Mouse (Mus musculus) forebrain, embryonic 12.5 days (tissue): ENCODE measurements around the gene Kcnip2. TPM values are rescaled to one million over a fixed set of nuclear protein-coding genes. Genes with fewer than 3 reads are reported as not detected.
"Not testable (repeated sequence)": the region's sequence is repeated elsewhere in the genome, so short reads cannot be mapped to it uniquely, and the experiment has no call there.

Source experiments
- ATAC-seq: fragments of 200-750 bp; cut with Nextera tagmentation; 2 replicates; pipeline ENCODE4 v1.8.0; 2017; ENCODE audit warnings: moderate TSS enrichment; ENCODE audit not compliant: low FRiP score
- H3K27ac ChIP-seq: fragments of 300-500 bp; sonication (generic); 2 replicates; pipeline ENCODE4 v1.5.1; 2016; ENCODE audit warnings: mild to moderate bottlenecking
- H3K27me3 ChIP-seq: fragments of 300-500 bp; sonication (generic); 2 replicates; pipeline ENCODE4 v1.6.1; 2016; ENCODE audit warnings: mild to moderate bottlenecking
- H3K36me3 ChIP-seq: fragments of 300-500 bp; sonication (generic); replicated peaks from 2 replicates; pipeline ENCODE4 v1.6.1; 2016; ENCODE audit warnings: mild to moderate bottlenecking
- H3K4me1 ChIP-seq: fragments of 300-500 bp; sonication (generic); 2 replicates; pipeline ENCODE4 v1.6.1; 2016
- H3K4me2 ChIP-seq: fragments of 300-500 bp; sonication (generic); 2 replicates; pipeline ENCODE4 v1.6.1; 2016; ENCODE audit warnings: mild to moderate bottlenecking, moderate library complexity
- H3K4me3 ChIP-seq: fragments of 300-500 bp; sonication (generic); replicated peaks from 2 replicates; pipeline ENCODE4 v1.5.1; 2016; ENCODE audit warnings: mild to moderate bottlenecking
- H3K9ac ChIP-seq: fragments of 300-500 bp; sonication (generic); 2 replicates; pipeline ENCODE4 v1.6.1; 2016; ENCODE audit warnings: mild to moderate bottlenecking
- H3K9me3 ChIP-seq: fragments of 300-500 bp; sonication (generic); 2 replicates; pipeline ENCODE4 v1.6.1; 2016
- WGBS: fragments of 180-500 bp; shearing (Covaris S2); methylation state at CpG from one replicate; pipeline ENCODE4 v1.1.7; 2016; 5-methylcytosine and 5-hydroxymethylcytosine counted together
- polyA plus RNA-seq: library from polyadenylated mRNA; unstranded; fragments of >200 nt; fragmentation: Nextera tagmentation; extraction: Ambion mirVana; gene quantifications from 2 replicates; pipeline ENCODE4 v1.2.1, GENCODE M21; 2016

The Kcnip2 gene
- polyA plus RNA-seq, 1 experiment from 2014 or later: 2.7 TPM

- peaks cover 11% of the 10 kb centered on the region; the same call in 1 of the 2 replicates for H3K27me3 ChIP-seq
- H3K9ac ChIP-seq, H3K4me1 ChIP-seq, H3K4me2 ChIP-seq, ATAC-seq, H3K4me3 ChIP-seq, H3K9me3 ChIP-seq, H3K27ac ChIP-seq, H3K36me3 ChIP-seq: not testable (repeated sequence)
- 92% methylated on average over 6 of the region's 6 CpGs for WGBS
Measured at GRCm38 (mm10) chr19:45805817-45806216, 10.0 kb downstream of the Kcnip2 start.

GRCm38 (mm10) chr19:45804593-45805368, 11.1 kb downstream of the Kcnip2 start:
- H3K9me3 ChIP-seq: no peaks in the 10 kb centered on the region
- WGBS: 28% methylated on average over 12 of the region's 12 CpGs
- no peaks in the 10 kb centered on the region for H3K36me3 ChIP-seq
- no peaks in the 10 kb centered on the region for H3K4me1 ChIP-seq
- peaks cover 11% of the 10 kb centered on the region; the same call in 1 of the 2 replicates for H3K27me3 ChIP-seq
- H3K9ac ChIP-seq: no peak overlapping the region
- ATAC-seq: 0 out of 2 replicates have a peak, but pooled peaks have one; percentile 39
- H3K4me3 ChIP-seq: no peak overlapping the region
- H3K27ac ChIP-seq: no peak overlapping the region
- 0 out of 2 replicates have a peak overlapping the region, but pooled peaks have one; percentile 4 for H3K4me2 ChIP-seq

- Histone ChIP-seq H3K4me1 (no peaks in the 10 kb centered on the region), H3K27ac (no peak overlapping the region), H3K27me3 (peaks cover 11% of the 10 kb centered on the region; the same call in 1 of the 2 replicates), H3K36me3 (no peaks in the 10 kb centered on the region), H3K4me2 (no peak overlapping the region), H3K9ac (no peak overlapping the region), H3K4me3 (no peak overlapping the region), H3K9me3 (no peaks in the 10 kb centered on the region)
- ATAC-seq: no peak
- 29% methylated on average over 2 of the region's 4 CpGs for WGBS
Measured at GRCm38 (mm10) chr19:45803408-45803807, 12.5 kb downstream of the Kcnip2 start.

GRCm38 (mm10) chr19:45802702-45803101, 13.2 kb downstream of the Kcnip2 start:
- WGBS: 75% methylated on average over 4 of the region's 4 CpGs
- no peak overlapping the region for H3K4me3 ChIP-seq
- no peak overlapping the region for H3K9ac ChIP-seq
- no peak for ATAC-seq
- H3K27me3 ChIP-seq: peaks cover 11% of the 10 kb centered on the region; the same call in 1 of the 2 replicates
- H3K27ac ChIP-seq: no peak overlapping the region
- no peaks in the 10 kb centered on the region for H3K4me1 ChIP-seq
- H3K4me2 ChIP-seq: no peak overlapping the region
- no peaks in the 10 kb centered on the region for H3K36me3 ChIP-seq
- H3K9me3 ChIP-seq: no peaks in the 10 kb centered on the region

- Histone ChIP-seq H3K4me1 (peaks cover 14% of the 10 kb centered on the region), H3K27me3 (no peaks in the 10 kb centered on the region), H3K4me2 (no peak overlapping the region), H3K27ac (no peak overlapping the region), H3K9me3 (no peaks in the 10 kb centered on the region), H3K36me3 (no peaks in the 10 kb centered on the region), H3K9ac (no peak overlapping the region), H3K4me3 (no peak overlapping the region)
- WGBS: 80% methylated on average over 15 of the region's 15 CpGs
- no peak for ATAC-seq
Measured at GRCm38 (mm10) chr19:45796879-45797278, 19.0 kb downstream of the Kcnip2 start.

- no peak for ATAC-seq
- Histone ChIP-seq H3K4me3 (peak overlapping the region; percentile 19; the same call in 1 of the 2 replicates), H3K27ac (no peak overlapping the region), H3K4me1 (peaks cover 14% of the 10 kb centered on the region), H3K36me3 (no peaks in the 10 kb centered on the region), H3K4me2 (peak overlapping the region; percentile 47), H3K9ac (no peak overlapping the region), H3K9me3 (no peaks in the 10 kb centered on the region), H3K27me3 (no peaks in the 10 kb centered on the region)
- 9% methylated on average over 15 of the region's 15 CpGs for WGBS
Measured at GRCm38 (mm10) chr19:45796061-45796556, 19.8 kb downstream of the Kcnip2 start.

GRCm38 (mm10) chr19:45795406-45795944, 20.4 kb downstream of the Kcnip2 start:
- H3K4me2 ChIP-seq: peak overlapping the region; percentile 47
- H3K27ac ChIP-seq: no peak overlapping the region
- no peaks in the 10 kb centered on the region for H3K9me3 ChIP-seq
- H3K4me3 ChIP-seq: 0 out of 2 replicates have a peak overlapping the region, but pooled peaks have one; percentile 19
- WGBS: 35% methylated on average over 15 of the region's 15 CpGs
- ATAC-seq: no peak
- no peaks in the 10 kb centered on the region for H3K27me3 ChIP-seq
- peaks cover 14% of the 10 kb centered on the region for H3K4me1 ChIP-seq
- no peaks in the 10 kb centered on the region for H3K36me3 ChIP-seq
- no peak overlapping the region for H3K9ac ChIP-seq

- H3K4me2 ChIP-seq: no peak overlapping the region
Measured at GRCm38 (mm10) chr19:45794718-45795117, 21.1 kb downstream of the Kcnip2 start.

GRCm38 (mm10) chr19:45792404-45792803, 23.5 kb downstream of the Kcnip2 start:
- no peaks in the 10 kb centered on the region for H3K27me3 ChIP-seq
- no peak overlapping the region for H3K9ac ChIP-seq
- no peak overlapping the region for H3K4me2 ChIP-seq
- H3K9me3 ChIP-seq: no peaks in the 10 kb centered on the region
- no peaks in the 10 kb centered on the region for H3K36me3 ChIP-seq
- H3K4me3 ChIP-seq: no peak overlapping the region
- ATAC-seq: no peak
- WGBS: 87% methylated on average over 6 of the region's 6 CpGs
- no peak overlapping the region for H3K27ac ChIP-seq
- peaks cover 14% of the 10 kb centered on the region for H3K4me1 ChIP-seq

More at GRCm38 (mm10) chr19:45794718-45795117, 21.1 kb downstream of the Kcnip2 start:
- no peak overlapping the region for H3K4me3 ChIP-seq
- no peaks in the 10 kb centered on the region for H3K36me3 ChIP-seq
- ATAC-seq: no peak
- no peaks in the 10 kb centered on the region for H3K9me3 ChIP-seq
- no peak overlapping the region for H3K27ac ChIP-seq
- peaks cover 14% of the 10 kb centered on the region for H3K4me1 ChIP-seq
- 83% methylated on average over 6 of the region's 6 CpGs for WGBS
- H3K9ac ChIP-seq: no peak overlapping the region
- H3K27me3 ChIP-seq: no peaks in the 10 kb centered on the region

GRCm38 (mm10) chr19:45789888-45790874, 25.7 kb downstream of the Kcnip2 start:
- Histone ChIP-seq H3K4me2 (no peak overlapping the region), H3K27ac (no peak overlapping the region), H3K27me3 (no peaks in the 10 kb centered on the region), H3K9me3 (no peaks in the 10 kb centered on the region), H3K36me3 (no peaks in the 10 kb centered on the region), H3K4me1 (peaks cover 5% of the 10 kb centered on the region; the same call in 1 of the 2 replicates), H3K4me3 (no peak overlapping the region), H3K9ac (no peak overlapping the region)
- ATAC-seq: no peak
- 82% methylated on average over 12 of the region's 13 CpGs for WGBS

GRCm38 (mm10) chr19:45789365-45789764, 26.5 kb downstream of the Kcnip2 start:
- Histone ChIP-seq H3K4me1 (peaks cover 5% of the 10 kb centered on the region; the same call in 1 of the 2 replicates), H3K9me3 (no peaks in the 10 kb centered on the region), H3K36me3 (no peaks in the 10 kb centered on the region), H3K4me3 (no peak overlapping the region), H3K4me2 (no peak overlapping the region), H3K27ac (no peak overlapping the region), H3K27me3 (no peaks in the 10 kb centered on the region), H3K9ac (no peak overlapping the region)
- 86% methylated on average over 7 of the region's 7 CpGs for WGBS
- ATAC-seq: no peak

- no peaks in the 10 kb centered on the region for H3K36me3 ChIP-seq
- 94% methylated on average over 4 of the region's 4 CpGs for WGBS
- ATAC-seq: no peak
- H3K9ac ChIP-seq: no peak overlapping the region
- peaks cover 10% of the 10 kb centered on the region for H3K4me1 ChIP-seq
- H3K27me3 ChIP-seq: no peaks in the 10 kb centered on the region
- no peak overlapping the region for H3K4me3 ChIP-seq
- H3K27ac ChIP-seq: no peak overlapping the region
- H3K9me3 ChIP-seq: no peaks in the 10 kb centered on the region
- no peak overlapping the region for H3K4me2 ChIP-seq
Measured at GRCm38 (mm10) chr19:45788337-45788736, 27.5 kb downstream of the Kcnip2 start.
